ENCODE assay signal across 18 mouse cellular contexts in genomic region chr6:20739095-20739494, GRCm38 (mm10).
DNase-seq lines count a peak whose midpoint lies in the region; ATAC-seq and TF ChIP-seq lines count a peak whose summit lies in the region.
"Had no signal": no experiment of that assay in that cellular context is flagged by ENCODE, and none has a peak within 500 bp of the region (broad histone marks: within the 10 kb centered on the region; RNA-seq: fewer than 3 reads in every experiment).

No protein-coding gene starts in this region.

- TF ChIP-seq CTCF in stomach, postnatal 0 days (IDR thresholded peaks at IDR 0.05; ENCODE audit: low read depth) = no peak

- H3K27me3 ChIP-seq in stomach, embryonic 15.5 days (replicated peaks) = no peaks in the 10 kb centered on the region
- H3K27me3 ChIP-seq in stomach, postnatal 0 days (ENCODE audit: control insufficient read depth, insufficient read depth, low read length) = no peaks in the 10 kb centered on the region
- H3K27me3 ChIP-seq: embryonic facial prominence, embryonic 13.5 days; forebrain, embryonic 12.5 days; heart, embryonic 13.5 days; hindbrain, embryonic 15.5 days had no signal

- TF ChIP-seq EP300 in stomach, postnatal 0 days (optimal IDR thresholded peaks at IDR 0.05) = no peak

- no peak overlapping the region for H3K4me2 ChIP-seq in stomach, embryonic 15.5 days
- no peak overlapping the region for H3K4me2 ChIP-seq in stomach, postnatal 0 days (replicated peaks; ENCODE audit: low read depth)
- H3K4me2 ChIP-seq: embryonic facial prominence, embryonic 13.5 days; forebrain, embryonic 12.5 days; heart, embryonic 13.5 days; hindbrain, embryonic 15.5 days had no signal

- H3K4me3 ChIP-seq in stomach, embryonic 15.5 days (replicated peaks) = no peak overlapping the region
- H3K4me3 ChIP-seq in stomach, postnatal 0 days (ENCODE audit: low read depth, low read length) = no peak overlapping the region
- H3K4me3 ChIP-seq: embryonic facial prominence, embryonic 13.5 days; forebrain, embryonic 12.5 days; heart, embryonic 13.5 days; hindbrain, embryonic 15.5 days had no signal

- H3K4me1 ChIP-seq in stomach, embryonic 15.5 days = no peaks in the 10 kb centered on the region
- H3K4me1 ChIP-seq in stomach, postnatal 0 days (replicated peaks; ENCODE audit: control insufficient read depth, insufficient read depth) = no peaks in the 10 kb centered on the region
- H3K4me1 ChIP-seq: embryonic facial prominence, embryonic 13.5 days; forebrain, embryonic 12.5 days; heart, embryonic 13.5 days; hindbrain, embryonic 15.5 days had no signal

- H3K9me3 ChIP-seq in stomach, embryonic 15.5 days = no peaks in the 10 kb centered on the region
- H3K9me3 ChIP-seq in stomach, postnatal 0 days (ENCODE audit: control insufficient read depth, low read length) = no peaks in the 10 kb centered on the region
- H3K9me3 ChIP-seq: forebrain, embryonic 12.5 days; hindbrain, embryonic 15.5 days had no signal

- H3K9ac ChIP-seq in stomach, embryonic 15.5 days = no peak overlapping the region
- no peak overlapping the region for H3K9ac ChIP-seq in stomach, postnatal 0 days (ENCODE audit: low read length)
- H3K9ac ChIP-seq: embryonic facial prominence, embryonic 13.5 days; forebrain, embryonic 12.5 days; forebrain, postnatal 0 days; heart, embryonic 13.5 days; hindbrain, embryonic 15.5 days had no signal

- intact Hi-C loops in gastrocnemius, postnatal 14 days (cut with DNase I; ENCODE audit: low total_unique reads) = no loop called here

- no peak for DNase-seq in stomach, postnatal 0 days (ENCODE audit: low spot score)
- DNase-seq in cerebellum, adult 8-10 months = peak; percentile 22
- DNase-seq in cerebellum, postnatal 14 days = peak; percentile 19 to 40
- DNase-seq in gastrocnemius, postnatal 14 days = no peak
- no peak for DNase-seq in c-Kit-positive CD71-positive TER-119-positive erythroid progenitor cells, embryonic 14.5 days (ENCODE audit: low spot score)
- no peak for DNase-seq in adrenal gland, adult 18-20 months (ENCODE audit: low spot score in 2 of 2)
- DNase-seq: adrenal gland, postnatal 36 days; forebrain, postnatal 0 days; gastrocnemius, postnatal 36 days; heart, adult 11 months; heart, postnatal 36 days; kidney, adult 2 months had no signal

- ATAC-seq in stomach, embryonic 15.5 days (ENCODE audit: insufficient read depth, low FRiP score, low read depth) = peak; percentile 35; the same call in 1 of the 2 replicates
- no peak for ATAC-seq in stomach, postnatal 0 days (ENCODE audit: low FRiP score, low TSS enrichment)
- ATAC-seq: forebrain, postnatal 0 days; intestine, embryonic 16.5 days had no signal

- no peak overlapping the region for H3K27ac ChIP-seq in stomach, embryonic 15.5 days
- no peak overlapping the region for H3K27ac ChIP-seq in stomach, postnatal 0 days (replicated peaks)
- H3K27ac ChIP-seq: embryonic facial prominence, embryonic 13.5 days; forebrain, embryonic 12.5 days; heart, embryonic 13.5 days; hindbrain, embryonic 15.5 days had no signal

- H3K36me3 ChIP-seq in stomach, embryonic 15.5 days = no peaks in the 10 kb centered on the region
- no peaks in the 10 kb centered on the region for H3K36me3 ChIP-seq in stomach, postnatal 0 days (ENCODE audit: control insufficient read depth, insufficient read depth, low read length)
- H3K36me3 ChIP-seq: embryonic facial prominence, embryonic 13.5 days; forebrain, embryonic 12.5 days; heart, embryonic 13.5 days; hindbrain, embryonic 15.5 days had no signal

Comparison
In these comparisons a context has a peak if more than half of its experiments do, and no peak if none do; other contexts are left out.
1. DNase-seq: peak in cerebellum, adult 8-10 months (single experiment) and cerebellum, postnatal 14 days (2 of 2); none in stomach, postnatal 0 days (single experiment), gastrocnemius, postnatal 14 days (single experiment), c-Kit-positive CD71-positive TER-119-positive erythroid progenitor cells, embryonic 14.5 days (single experiment) and adrenal gland, adult 18-20 months (0 of 2).